Mouse (Mus musculus): ENCODE data around the gene 1700042G07Rik.

Gene 1700042G07Rik

GRCm38 (mm10) chr4:116162142-116162541, 11.0 kb upstream of the 1700042G07Rik start:
- no peak for DNase-seq (ENCODE audit: low read depth, low spot score)

GRCm38 (mm10) chr4:116164759-116165554, 8.2 kb upstream of the 1700042G07Rik start:
- no peak for DNase-seq (ENCODE audit: low read depth, low spot score)

DNA sequence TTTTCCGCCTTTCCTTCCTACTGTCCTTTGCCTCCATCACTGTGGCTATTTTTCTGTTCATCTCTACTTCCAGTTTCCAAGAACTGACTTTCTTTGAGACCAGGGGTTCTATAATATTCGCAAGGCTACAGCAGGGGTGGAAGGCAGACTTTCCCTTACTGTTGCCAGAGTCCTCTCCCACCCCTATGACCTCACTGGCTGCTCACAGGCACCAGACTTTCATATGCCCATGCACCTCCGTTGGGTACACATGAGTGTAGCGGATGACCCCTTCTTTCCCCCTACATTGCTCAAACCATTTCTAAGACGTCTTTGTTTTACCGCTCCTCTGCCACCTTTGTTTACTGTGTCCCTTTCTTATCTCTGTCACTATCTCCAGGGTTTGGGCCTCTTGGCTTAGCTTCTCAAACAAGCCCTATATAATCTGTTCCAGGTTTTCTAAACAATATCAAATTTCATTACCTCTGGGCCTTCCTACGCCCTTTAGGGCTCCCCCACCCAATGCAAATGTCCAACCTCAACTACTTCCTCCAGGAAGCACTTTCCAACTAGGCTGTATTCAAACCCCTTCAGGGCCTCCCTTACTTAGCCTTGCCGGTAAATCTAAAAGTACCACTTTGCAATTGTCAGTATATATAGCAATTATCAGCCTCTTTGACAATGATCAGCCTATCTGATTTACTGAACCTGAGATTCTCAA, 7.3 kb upstream of the 1700042G07Rik start:
- no peak for DNase-seq (ENCODE audit: low read depth, low spot score)

DNA sequence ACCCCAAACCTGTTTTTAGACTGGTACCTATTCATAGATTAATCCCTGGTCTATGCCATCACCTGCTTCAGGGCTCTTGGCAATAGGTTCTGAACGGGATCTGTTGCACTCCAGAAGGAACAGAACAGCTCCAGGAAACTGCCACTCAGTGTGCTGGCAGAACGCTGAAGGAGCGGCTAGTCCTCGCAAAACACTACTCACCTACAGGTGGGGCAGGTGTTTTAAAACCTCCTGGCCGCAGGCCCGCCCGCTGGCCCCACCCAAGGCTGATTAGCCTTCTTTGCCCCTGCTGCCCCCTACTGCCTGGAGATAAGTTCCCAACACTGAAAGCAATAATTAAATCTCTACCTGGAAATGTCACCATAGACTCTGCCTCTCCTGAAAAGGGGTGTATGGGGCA, 5.8 kb upstream of the 1700042G07Rik start, which contains the start of gene Tspan1:
Gene Tspan1 (minus strand): TSS at position 198 of the 400 bp plus-strand sequence.
- no peak for DNase-seq (ENCODE audit: low read depth, low spot score)

DNA sequence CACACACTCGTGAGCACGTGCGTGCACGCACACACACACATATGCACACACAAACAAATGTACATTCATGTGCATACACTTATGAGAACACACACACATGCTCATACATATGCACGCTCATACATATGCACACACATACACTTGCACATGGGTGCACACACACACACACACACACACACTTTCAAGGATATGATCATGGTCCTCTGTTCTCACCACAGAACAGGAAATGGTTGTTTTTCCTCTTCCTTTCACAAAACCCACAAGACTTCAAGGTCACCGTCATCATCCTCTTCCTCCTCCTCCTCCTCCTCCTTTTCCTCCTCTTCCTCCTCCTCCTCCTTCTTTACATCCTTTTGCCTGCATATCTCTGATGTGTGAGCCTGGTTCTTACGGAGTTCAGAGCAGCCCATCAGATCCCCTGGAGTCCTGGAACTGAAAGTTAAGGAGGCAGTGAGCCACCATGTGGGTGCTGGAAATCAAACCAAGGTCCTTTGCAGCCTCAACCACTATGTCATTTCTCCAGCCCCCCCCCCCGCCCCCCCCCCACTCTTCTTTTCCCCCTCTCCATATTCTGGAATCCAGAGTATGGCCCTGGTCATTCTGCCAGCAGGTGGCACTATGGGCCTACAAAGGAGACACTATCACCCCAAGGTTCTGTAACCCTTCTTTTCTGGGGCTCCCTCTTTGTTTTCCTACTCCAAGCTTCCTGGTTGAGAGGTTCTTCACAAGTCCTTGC, 4.4 kb upstream of the 1700042G07Rik start:
- DNase-seq (ENCODE audit: low read depth, low spot score), result no peak

DNA sequence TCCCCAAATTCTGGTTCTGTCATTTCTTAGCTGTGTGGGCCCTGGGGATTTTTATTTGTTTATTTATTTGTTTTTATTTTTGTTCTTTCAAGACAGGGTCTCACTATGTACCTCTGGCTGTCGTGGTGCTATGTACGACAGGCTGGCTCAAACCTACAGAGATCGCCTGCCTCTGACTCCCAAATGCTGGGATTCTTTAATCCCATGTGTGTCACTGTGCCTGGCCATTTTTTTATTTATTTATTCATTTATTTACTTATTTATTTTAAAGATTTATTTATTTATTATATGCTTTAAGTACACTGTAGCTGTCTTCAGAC, 3.9 kb upstream of the 1700042G07Rik start:
- no peak for DNase-seq (ENCODE audit: low read depth, low spot score)

- DNase-seq (ENCODE audit: low read depth, low spot score), result no peak
These were observed 580 bp downstream of the 1700042G07Rik start for GRCm38 (mm10) chr4:116173752-116174151.

GRCm38 (mm10) chr4:116174466-116175116, 1.4 kb downstream of the 1700042G07Rik start:
- no peak for DNase-seq (ENCODE audit: low read depth, low spot score)

DNA sequence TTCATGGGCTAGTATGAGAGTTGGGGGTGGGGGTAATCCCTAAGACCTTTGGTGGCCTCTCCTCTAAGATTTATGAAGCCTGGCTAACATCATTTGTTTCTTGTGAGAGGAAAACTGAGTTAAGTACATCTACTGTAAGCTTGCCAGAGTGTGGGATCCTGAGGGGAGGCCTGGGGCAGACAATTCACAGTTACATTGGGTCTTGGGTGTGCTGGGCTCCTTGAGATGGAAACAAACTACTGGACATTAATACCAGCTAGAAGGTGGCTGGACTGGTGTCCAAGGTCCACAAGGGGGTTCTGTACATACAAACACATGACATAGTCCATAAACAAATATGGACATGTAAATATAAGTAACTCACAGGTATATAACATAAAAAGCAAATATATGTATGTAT, 2.0 kb downstream of the 1700042G07Rik start:
- DNase-seq (ENCODE audit: low read depth, low spot score), result no peak

GRCm38 (mm10) chr4:116175711-116176542, 2.8 kb downstream of the 1700042G07Rik start:
- DNase-seq (ENCODE audit: low read depth, low spot score), result no peak

DNA sequence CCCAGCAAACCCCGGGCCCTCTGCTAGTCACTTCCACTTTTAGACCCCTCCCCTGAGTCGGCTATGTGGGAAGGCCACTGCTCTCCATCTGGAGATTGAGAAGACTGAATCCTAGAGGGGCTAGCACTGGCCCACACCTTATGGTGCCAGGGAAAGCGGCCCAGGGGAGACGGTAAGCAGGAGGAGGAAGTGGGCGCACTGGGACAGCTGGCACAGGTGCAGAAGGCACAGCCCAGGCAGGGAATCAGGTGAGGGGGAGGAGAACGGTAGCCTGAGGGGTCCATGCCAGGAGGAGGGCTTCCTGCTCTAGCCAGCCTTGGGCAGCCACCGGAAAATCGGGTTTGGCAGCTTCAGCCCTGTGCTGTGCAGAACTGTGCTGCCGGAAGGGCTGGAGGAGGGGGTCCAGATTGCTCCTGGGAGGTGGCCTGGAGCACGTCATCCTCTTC, 3.4 kb downstream of the 1700042G07Rik start:
- no peak for DNase-seq (ENCODE audit: low read depth, low spot score)

DNA sequence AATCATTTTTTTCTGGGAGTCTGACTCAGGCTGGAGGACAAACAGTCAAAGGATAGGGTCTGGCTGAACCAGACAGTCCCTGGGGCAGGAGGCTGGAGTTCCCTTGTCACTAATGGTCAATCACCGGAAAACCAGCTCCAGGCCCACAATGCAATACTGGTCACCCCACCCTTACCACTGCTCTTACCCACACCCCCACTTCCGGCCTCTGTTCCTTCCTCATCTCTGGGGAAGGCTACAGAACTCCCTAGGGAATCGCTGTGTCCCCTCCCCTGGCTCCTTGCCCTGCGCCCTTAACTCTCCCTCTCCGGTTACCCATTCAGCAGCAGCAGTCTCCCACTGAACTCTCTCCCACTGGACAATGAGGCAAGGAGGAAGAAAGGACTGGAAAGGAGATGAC, 4.0 kb downstream of the 1700042G07Rik start:
- DNase-seq (ENCODE audit: low read depth, low spot score), result no peak

GRCm38 (mm10) chr4:116182079-116182478, 8.9 kb downstream of the 1700042G07Rik start:
- DNase-seq (ENCODE audit: low read depth, low spot score), result no peak

GRCm38 (mm10) chr4:116182745-116183144, 9.6 kb downstream of the 1700042G07Rik start:
- DNase-seq (ENCODE audit: low read depth, low spot score), result peak; percentile 14

DNA sequence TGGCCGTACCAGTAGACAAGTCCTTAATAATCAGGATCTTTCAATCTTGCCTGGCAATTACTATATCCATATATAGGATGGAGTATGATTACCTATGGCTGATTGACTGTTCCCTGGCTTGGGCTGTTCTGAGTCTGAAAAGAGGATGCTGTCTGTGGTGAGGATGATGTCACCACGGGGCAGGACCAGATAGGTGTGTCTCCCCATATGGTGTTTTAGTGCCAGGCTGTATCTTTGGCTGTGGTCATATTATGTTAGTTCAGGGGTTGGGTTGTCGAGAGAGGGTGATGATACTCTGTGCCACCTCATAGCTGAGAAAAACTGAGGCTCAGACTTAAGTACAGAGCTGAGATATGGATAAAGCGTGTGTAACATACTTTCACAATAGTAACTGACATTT, 11.9 kb downstream of the 1700042G07Rik start:
- DNase-seq (ENCODE audit: low read depth, low spot score), result no peak

- DNase-seq (ENCODE audit: low read depth, low spot score), result no peak
These were observed 19.2 kb downstream of the 1700042G07Rik start for GRCm38 (mm10) chr4:116192286-116192835.

- DNase-seq (ENCODE audit: low read depth, low spot score), result no peak
These were observed 20.6 kb downstream of the 1700042G07Rik start for GRCm38 (mm10) chr4:116193583-116194383.

DNA sequence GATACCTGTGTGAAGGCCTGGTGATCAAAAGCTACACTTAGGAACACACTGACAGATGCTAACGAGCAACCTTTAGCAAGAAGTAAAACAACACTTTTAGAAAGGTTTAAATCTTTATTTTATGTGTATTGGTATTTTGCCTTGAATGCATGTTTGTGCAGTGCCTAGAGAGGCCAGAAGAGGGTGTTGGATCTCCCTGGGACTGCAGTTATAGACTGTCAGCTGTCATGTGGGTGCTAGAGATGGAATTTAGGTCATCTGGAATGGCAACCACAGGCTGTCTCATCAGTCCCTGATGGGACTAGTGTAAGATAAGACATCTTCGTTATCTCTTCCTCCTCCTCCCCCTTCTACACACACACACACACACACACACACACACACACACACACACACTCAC, 25.2 kb downstream of the 1700042G07Rik start:
- DNase-seq (ENCODE audit: low read depth, low spot score), result no peak

GRCm38 (mm10) chr4:116204422-116204821, 31.2 kb downstream of the 1700042G07Rik start:
- no peak for DNase-seq (ENCODE audit: low read depth, low spot score)

- no peak for DNase-seq (ENCODE audit: low read depth, low spot score)
These were observed 33.4 kb downstream of the 1700042G07Rik start for GRCm38 (mm10) chr4:116206531-116206930.

All from embryo, embryonic 11.5 days (tissue).